In the genomic region with DNA sequence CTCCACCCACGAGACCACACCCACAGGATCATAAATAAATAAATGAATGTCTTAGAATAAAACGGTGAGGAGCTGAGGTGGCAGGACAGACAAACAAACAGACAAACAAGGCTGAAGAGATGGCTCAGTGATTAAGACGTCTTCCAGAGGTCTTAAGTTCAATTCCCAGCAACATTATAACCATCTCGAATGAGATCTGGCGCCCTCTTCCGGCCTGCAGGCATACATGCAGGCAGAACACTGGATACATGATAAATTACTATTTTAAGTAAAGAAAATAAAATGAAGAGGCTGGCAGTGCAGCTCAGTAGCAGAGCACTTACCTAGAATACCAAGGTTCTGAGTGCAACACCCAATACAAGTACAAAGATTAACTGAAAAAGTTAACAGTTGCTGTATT, we compare ENCODE assay signal across 1 mouse cellular context.
TF ChIP-seq lines count a peak whose summit lies in the region.

No protein-coding gene starts in this region.

TF ChIP-seq in CH12.LX, 34 proteins besides CTCF, POLR2A, EP300 and RAD21:
- TF ChIP-seq SMC3 (IDR thresholded peaks at IDR 0.05; ENCODE audit: low read depth, low read length) (peak; percentile 49), ZKSCAN1 (IDR thresholded peaks at IDR 0.05; ENCODE audit: borderline replicate concordance, low read depth, low read length) (no peak)
